Mouse (Mus musculus): ENCODE results near the gene Rps10.

GRCm38 (mm10) chr17:27600869-27601268, 35.6 kb downstream of the Rps10 start:
- TF ChIP-seq POLR2A (IDR thresholded peaks at IDR 0.05; ENCODE audit: low read depth, low read length) = no peak
- no peak for TF ChIP-seq CTCF (IDR thresholded peaks at IDR 0.05; ENCODE audit: extremely low read depth, insufficient read depth, insufficient read length, insufficient replicate concordance)
